Mouse (Mus musculus): ENCODE results near the gene Txlna. TPM values are rescaled to one million over a fixed set of nuclear protein-coding genes. Genes with fewer than 3 reads are reported as not detected.
A peak's percentile ranks its signal among the peaks of the same experiment; 100 is the strongest.

Txlna gene
- 75.9 and 79.8 TPM in 2 replicates for polyA plus RNA-seq (2015; fragmentation: Nextera tagmentation; extraction: Ambion mirVana)

DNA sequence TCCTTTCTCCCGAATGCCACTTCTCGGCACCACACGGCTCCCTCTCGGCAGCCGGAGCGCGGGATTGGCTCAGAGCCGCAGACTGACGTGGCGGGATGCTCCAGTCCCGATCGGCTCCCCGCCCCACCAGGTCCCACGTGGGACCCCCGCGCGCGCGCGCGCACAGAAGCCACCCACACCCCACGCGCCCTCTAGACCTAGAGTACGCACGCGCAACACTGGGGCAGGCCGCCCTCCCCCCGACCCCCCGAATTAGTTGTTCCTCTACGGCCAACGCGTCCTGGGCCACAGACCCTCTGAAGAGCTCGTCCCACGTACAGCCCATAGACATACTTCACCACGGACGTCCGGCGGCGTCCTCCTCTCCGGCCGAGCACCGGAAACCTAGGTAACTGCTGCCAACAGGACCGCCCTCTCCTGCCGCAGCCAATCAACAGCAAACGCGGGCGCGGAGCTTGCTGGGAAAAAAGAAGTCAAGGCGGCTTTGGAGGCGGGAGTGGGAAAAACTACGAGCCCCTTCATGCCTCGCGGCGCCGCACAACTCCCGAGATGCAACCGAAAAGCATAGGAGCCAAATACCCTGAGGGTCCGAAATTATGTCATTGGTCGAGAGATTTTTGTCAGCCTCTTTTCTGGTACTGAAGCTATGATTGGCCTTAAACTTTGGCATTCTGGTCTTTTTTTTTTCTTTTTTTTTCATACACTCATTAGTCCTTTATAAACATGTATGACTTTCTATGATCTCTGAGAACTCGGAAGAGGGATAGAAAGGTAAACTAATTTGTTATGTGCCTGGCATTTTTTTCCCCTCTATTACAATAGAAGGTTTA lies at the start of gene Txlna:
Txlna (minus strand) TSS at position 428 of the 830 bp plus-strand sequence.
- Histone ChIP-seq H3K4me2 (peak within 1 kb of the TSS; percentile 96), H3K9ac (peak within 1 kb of the TSS; percentile 92), H3K27ac (peak within 1 kb of the TSS; percentile 92), H3K4me1 (peaks cover 38% of the 10 kb centered on the region), H3K27me3 (no peaks in the 10 kb centered on the region), H3K36me3 (ENCODE audit: poor library complexity, severe bottlenecking) (peaks cover 44% of the 10 kb centered on the region), H3K9me3 (replicated peaks) (no peaks in the 10 kb centered on the region), H3K4me3 (peak within 1 kb of the TSS; percentile 75)
- WGBS = under 1% methylated on average over 60 of the region's 60 CpGs
- ATAC-seq = peak; percentile 96

GRCm38 (mm10) chr4:129684531-129684930 lies 43.7 kb upstream of the Txlna start:
- ATAC-seq = no peak
- Histone ChIP-seq H3K4me3 (no peak overlapping the region), H3K27ac (no peak overlapping the region), H3K36me3 (ENCODE audit: poor library complexity, severe bottlenecking) (peaks cover 93% of the 10 kb centered on the region), H3K4me2 (no peak overlapping the region), H3K27me3 (no peaks in the 10 kb centered on the region), H3K9me3 (replicated peaks) (no peaks in the 10 kb centered on the region), H3K4me1 (no peaks in the 10 kb centered on the region), H3K9ac (no peak overlapping the region)
- WGBS = 97% methylated on average over 6 of the region's 6 CpGs

GRCm38 (mm10) chr4:129683901-129684493 lies 43.1 kb upstream of the Txlna start:
- H3K36me3 ChIP-seq (ENCODE audit: poor library complexity, severe bottlenecking) = peaks cover 93% of the 10 kb centered on the region
- WGBS = 91% methylated on average over 11 of the region's 11 CpGs
- H3K4me3 ChIP-seq = no peak overlapping the region

DNA sequence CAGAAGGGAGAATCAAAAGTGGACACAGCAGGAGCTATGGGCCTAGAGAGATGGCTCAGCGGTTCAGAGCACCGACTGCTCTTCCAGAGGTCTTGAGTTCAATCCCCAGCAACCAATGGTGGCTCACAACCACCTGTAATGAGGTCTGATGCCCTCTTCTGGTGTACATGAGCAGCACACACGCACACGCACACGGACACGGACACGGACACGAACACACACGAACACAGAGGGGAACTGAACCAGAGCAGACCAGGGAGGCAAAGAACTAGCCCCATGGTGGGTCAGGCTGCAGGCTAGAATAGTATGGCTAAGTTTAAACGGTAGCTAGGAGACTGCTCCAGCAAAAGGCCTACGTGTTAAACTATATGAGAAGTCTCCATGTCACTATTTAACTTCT lies 41.0 kb upstream of the Txlna start:
- peaks cover 94% of the 10 kb centered on the region for H3K36me3 ChIP-seq (ENCODE audit: poor library complexity, severe bottlenecking)
- no peak for ATAC-seq
- H3K9ac ChIP-seq = no peak overlapping the region
- H3K4me2 ChIP-seq = no peak overlapping the region
- 95% methylated on average over 11 of the region's 11 CpGs for WGBS
- no peaks in the 10 kb centered on the region for H3K27me3 ChIP-seq
- H3K4me3 ChIP-seq = no peak overlapping the region
- no peak overlapping the region for H3K27ac ChIP-seq
- no peaks in the 10 kb centered on the region for H3K4me1 ChIP-seq
- H3K9me3 ChIP-seq (replicated peaks) = no peaks in the 10 kb centered on the region

More at GRCm38 (mm10) chr4:129683901-129684493, 43.1 kb upstream of the Txlna start:
- H3K4me1 ChIP-seq = no peaks in the 10 kb centered on the region
- no peak overlapping the region for H3K9ac ChIP-seq
- H3K27ac ChIP-seq = no peak overlapping the region
- H3K9me3 ChIP-seq (replicated peaks) = no peaks in the 10 kb centered on the region
- no peak for ATAC-seq
- no peak overlapping the region for H3K4me2 ChIP-seq
- H3K27me3 ChIP-seq = no peaks in the 10 kb centered on the region

DNA sequence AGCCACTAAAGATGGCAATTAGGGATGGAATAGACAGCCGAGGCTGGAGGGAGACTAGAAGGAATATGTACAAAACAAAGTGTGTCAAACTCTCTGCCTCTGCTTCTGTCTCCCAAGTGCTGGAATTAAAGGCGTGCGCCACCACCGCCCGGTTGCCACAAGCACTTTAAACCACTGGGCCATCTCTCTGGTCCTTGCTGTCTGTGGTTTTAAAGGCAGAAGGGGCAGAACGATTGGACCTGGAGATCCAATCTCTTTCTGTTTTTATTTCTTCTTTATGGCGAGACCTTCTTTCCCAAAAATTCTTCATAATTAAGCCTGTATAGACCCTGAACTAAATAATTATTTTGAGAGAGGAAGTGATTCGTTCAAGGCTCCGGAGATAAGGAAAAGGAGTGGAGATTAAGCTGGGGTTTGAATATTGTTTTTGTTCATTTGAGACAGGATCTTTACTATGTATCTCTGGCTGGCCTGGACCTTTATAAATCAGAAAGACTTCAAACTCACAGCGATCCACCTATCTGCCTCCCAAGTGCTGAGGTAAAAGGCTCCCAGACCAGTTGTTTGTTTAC lies 32.1 kb upstream of the Txlna start:
- H3K4me2 ChIP-seq = peak overlapping the region; percentile 98
- no peak for ATAC-seq
- H3K27ac ChIP-seq = peak overlapping the region; percentile 88; the same call in 1 of the 2 replicates
- peak overlapping the region; percentile 96 for H3K9ac ChIP-seq
- peaks cover 31% of the 10 kb centered on the region for H3K36me3 ChIP-seq (ENCODE audit: poor library complexity, severe bottlenecking)
- no peaks in the 10 kb centered on the region for H3K9me3 ChIP-seq (replicated peaks)
- peak overlapping the region; percentile 100 for H3K4me3 ChIP-seq
- peaks cover 23% of the 10 kb centered on the region for H3K4me1 ChIP-seq
- no peaks in the 10 kb centered on the region for H3K27me3 ChIP-seq
- WGBS = 11% methylated on average over 10 of the region's 10 CpGs

DNA sequence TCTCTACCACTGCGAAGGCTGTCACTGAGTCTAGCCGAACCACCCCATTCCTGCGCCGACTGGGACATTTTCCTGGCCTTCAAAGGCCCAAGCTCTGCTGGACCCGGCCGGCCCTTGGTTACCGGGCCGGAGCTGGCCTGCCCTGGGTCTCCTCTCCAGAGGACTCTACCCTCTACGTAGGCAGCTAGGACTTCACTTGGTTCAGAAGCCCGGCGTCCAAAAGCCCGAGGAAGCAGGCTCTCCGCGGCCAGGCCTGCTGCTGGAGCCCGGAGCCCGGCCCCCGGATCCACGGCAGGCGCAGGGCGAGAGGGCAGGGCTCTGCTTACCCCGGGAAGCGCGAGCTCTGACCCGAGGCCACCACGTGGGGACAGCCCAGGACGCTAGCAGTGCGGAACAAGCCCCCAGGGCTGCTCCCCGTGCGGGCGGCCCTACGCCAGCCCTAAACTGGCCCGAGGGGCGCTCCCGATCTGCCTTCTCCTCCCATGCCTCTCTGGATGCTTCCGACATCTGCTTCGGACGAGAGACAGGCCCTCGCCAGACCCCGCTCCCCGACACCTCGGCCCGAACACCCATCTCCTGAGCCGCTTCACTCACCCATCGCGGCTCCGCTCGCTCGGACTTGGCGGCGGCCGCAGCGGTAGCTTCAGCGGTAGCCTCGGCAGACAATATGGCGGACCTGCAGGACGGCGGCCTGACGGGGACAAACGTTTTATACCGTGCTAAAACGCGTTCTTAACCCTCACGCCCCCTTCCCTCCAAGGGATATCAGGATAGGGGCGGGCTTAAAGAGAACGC lies 31.4 kb upstream of the Txlna start, which contains the start of gene Kpna6:
Kpna6 (minus strand) TSS at position 685 of the 795 bp plus-strand sequence.
- no peaks in the 10 kb centered on the region for H3K9me3 ChIP-seq (replicated peaks)
- H3K27ac ChIP-seq = peak within 1 kb of the TSS; percentile 88
- H3K4me2 ChIP-seq = peak within 1 kb of the TSS; percentile 98
- no peaks in the 10 kb centered on the region for H3K27me3 ChIP-seq
- ATAC-seq = peak; percentile 91
- peaks cover 23% of the 10 kb centered on the region for H3K4me1 ChIP-seq
- WGBS = under 1% methylated on average over 59 of the region's 65 CpGs
- H3K36me3 ChIP-seq (ENCODE audit: poor library complexity, severe bottlenecking) = peaks cover 28% of the 10 kb centered on the region
- peak within 1 kb of the TSS; percentile 100 for H3K4me3 ChIP-seq
- H3K9ac ChIP-seq = peak within 1 kb of the TSS; percentile 96

- 8% methylated on average over 12 of the region's 12 CpGs for WGBS
- no peaks in the 10 kb centered on the region for H3K27me3 ChIP-seq
- H3K27ac ChIP-seq = peak overlapping the region; percentile 88
- peak overlapping the region; percentile 100 for H3K4me3 ChIP-seq
- H3K9me3 ChIP-seq (replicated peaks) = no peaks in the 10 kb centered on the region
- peaks cover 23% of the 10 kb centered on the region for H3K4me1 ChIP-seq
- peaks cover 24% of the 10 kb centered on the region for H3K36me3 ChIP-seq (ENCODE audit: poor library complexity, severe bottlenecking)
- H3K9ac ChIP-seq = peak overlapping the region; percentile 96
- peak; percentile 61; the same call in 1 of the 2 replicates for ATAC-seq
- peak overlapping the region; percentile 98 for H3K4me2 ChIP-seq
These were observed 30.7 kb upstream of the Txlna start for GRCm38 (mm10) chr4:129671491-129672082.

GRCm38 (mm10) chr4:129662255-129662813 lies 21.5 kb upstream of the Txlna start:
- 81% methylated on average over 3 of the region's 3 CpGs for WGBS
- Histone ChIP-seq H3K27ac (no peak overlapping the region), H3K36me3 (ENCODE audit: poor library complexity, severe bottlenecking) (peaks cover 53% of the 10 kb centered on the region), H3K4me1 (no peaks in the 10 kb centered on the region), H3K4me2 (no peak overlapping the region), H3K9ac (no peak overlapping the region), H3K9me3 (replicated peaks) (no peaks in the 10 kb centered on the region), H3K4me3 (no peak overlapping the region), H3K27me3 (no peaks in the 10 kb centered on the region)
- ATAC-seq = no peak

- Histone ChIP-seq H3K4me3 (no peak overlapping the region), H3K9me3 (replicated peaks) (no peaks in the 10 kb centered on the region), H3K36me3 (ENCODE audit: poor library complexity, severe bottlenecking) (peaks cover 57% of the 10 kb centered on the region), H3K4me2 (no peak overlapping the region), H3K4me1 (no peaks in the 10 kb centered on the region), H3K9ac (no peak overlapping the region), H3K27me3 (no peaks in the 10 kb centered on the region), H3K27ac (no peak overlapping the region)
- 89% methylated on average over 3 of the region's 3 CpGs for WGBS
- no peak for ATAC-seq
These were observed 20.7 kb upstream of the Txlna start for GRCm38 (mm10) chr4:129661584-129661983.

DNA sequence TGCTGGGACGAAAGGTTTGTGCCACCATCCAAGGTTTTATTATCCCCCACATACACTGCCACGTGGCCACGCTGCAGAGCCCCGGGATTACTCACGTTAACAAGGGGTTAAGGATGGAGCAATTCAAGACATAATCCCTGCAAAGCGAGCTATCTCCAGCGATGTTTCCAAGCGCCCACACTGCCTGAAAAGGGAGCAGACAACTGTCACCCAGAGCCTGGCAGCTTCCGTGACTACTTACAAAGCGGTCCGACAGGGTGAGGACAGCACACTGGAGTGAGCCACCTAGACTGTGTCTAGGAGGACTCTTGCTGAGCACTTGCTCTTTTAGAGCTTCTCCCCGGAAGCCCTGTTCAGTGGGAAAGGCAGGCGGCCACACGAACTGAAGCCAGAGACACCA lies 13.9 kb upstream of the Txlna start:
- no peak overlapping the region for H3K4me2 ChIP-seq
- no peak for ATAC-seq

DNA sequence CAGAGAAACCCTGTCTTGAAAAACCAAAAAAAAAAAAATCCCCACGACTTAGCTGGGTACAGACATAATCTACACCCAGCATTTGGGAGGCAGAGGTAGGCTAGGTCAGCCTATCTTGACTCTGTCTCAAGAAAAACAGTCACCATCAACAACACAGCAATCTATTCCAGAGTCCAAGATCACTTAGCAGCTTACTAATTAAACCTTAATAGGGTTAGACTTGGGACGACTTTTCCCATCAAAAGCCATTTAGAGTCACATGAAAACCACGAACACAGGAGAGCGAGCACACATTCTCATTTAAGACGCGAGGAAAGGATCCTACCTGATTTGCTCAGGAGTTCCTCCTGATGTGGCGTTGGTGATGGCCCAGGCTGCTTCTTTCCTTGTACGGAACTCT lies 9.5 kb upstream of the Txlna start:
- no peaks in the 10 kb centered on the region for H3K27me3 ChIP-seq
- WGBS = 94% methylated on average over 8 of the region's 8 CpGs
- no peaks in the 10 kb centered on the region for H3K4me1 ChIP-seq
- H3K4me2 ChIP-seq = no peak overlapping the region
- peaks cover 96% of the 10 kb centered on the region for H3K36me3 ChIP-seq (ENCODE audit: poor library complexity, severe bottlenecking)
- ATAC-seq = no peak
- H3K27ac ChIP-seq = no peak overlapping the region
- no peak overlapping the region for H3K4me3 ChIP-seq
- no peaks in the 10 kb centered on the region for H3K9me3 ChIP-seq (replicated peaks)
- H3K9ac ChIP-seq = no peak overlapping the region

More for the DNA sequence above, 13.9 kb upstream of the Txlna start:
- H3K9me3 ChIP-seq (replicated peaks) = no peaks in the 10 kb centered on the region
- H3K9ac ChIP-seq = no peak overlapping the region
- no peaks in the 10 kb centered on the region for H3K4me1 ChIP-seq
- no peak overlapping the region for H3K4me3 ChIP-seq
- no peaks in the 10 kb centered on the region for H3K27me3 ChIP-seq
- no peak overlapping the region for H3K27ac ChIP-seq
- 91% methylated on average over 14 of the region's 14 CpGs for WGBS
- peaks cover 94% of the 10 kb centered on the region for H3K36me3 ChIP-seq (ENCODE audit: poor library complexity, severe bottlenecking)
